Mouse (Mus musculus) stomach, adult 2 months (tissue): Measurements from ENCODE around the gene Trak2. TPM values are rescaled to one million over a fixed set of nuclear protein-coding genes. Genes with fewer than 3 reads are reported as not detected.

Experiments
- polyA plus RNA-seq: library from polyadenylated mRNA; depleted of rRNA; stranded (reverse); fragments of >200 nt; gene quantifications from 2 replicates; pipeline ENCODE4 v1.2.3, GENCODE M21; 2012; rRNA removed

Trak2 gene
- polyA plus RNA-seq = 10.6 and 11.3 TPM in 2 replicates

DNA sequence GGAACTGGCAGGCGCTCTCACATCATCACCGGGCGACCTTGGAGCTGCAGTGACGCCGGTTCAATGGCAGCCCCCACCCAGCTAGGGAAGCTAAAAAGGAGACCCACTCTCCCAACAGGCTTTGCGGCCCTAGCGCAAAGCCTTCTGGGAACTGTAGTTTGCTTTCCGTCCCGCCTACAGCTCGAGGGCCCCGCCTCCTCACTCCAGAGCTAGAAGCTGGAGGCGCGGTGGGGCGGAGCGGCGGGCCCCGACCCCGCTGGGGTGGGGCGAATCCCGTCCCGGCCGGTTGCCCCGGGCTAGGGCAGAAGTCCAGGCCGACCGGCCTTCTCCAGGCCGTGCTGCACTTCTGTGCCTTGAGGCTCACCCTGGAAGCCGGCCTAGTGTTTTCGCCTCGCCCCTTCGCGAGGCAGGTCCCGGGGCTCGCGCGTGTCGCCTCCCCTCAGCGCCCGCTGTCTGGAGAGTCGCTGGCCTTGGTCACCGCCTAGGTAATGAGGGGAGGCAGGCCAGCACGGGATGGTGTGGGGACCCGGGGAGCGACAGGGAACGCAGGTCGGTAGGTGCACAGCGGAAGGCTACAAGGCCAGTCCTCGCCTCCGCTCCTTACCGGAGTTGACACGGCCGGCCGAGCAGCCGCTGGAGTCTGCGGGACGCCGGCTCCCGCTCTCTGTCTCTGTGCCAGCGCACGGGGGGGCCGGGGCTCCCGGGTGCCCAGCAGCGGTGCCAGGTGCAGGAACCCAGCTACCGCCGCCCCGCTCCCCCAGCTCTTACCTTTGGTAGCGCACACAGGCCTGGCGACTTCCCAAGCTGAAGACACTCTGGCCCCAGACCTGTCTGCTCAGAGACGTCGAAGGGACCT is at the start of gene Trak2, which contains the start of gene Stradb:
TSS of gene Trak2 (minus strand) at position 65 of the 856 bp plus-strand sequence.
TSS of gene Stradb (plus strand) at position 157 of the 856 bp plus-strand sequence.

Other genes starting within 250 kb of the Trak2 start
- gene Casp8, start 178.1 kb downstream of the Trak2 start, polyA plus RNA-seq = 0.51 and 0.71 TPM in 2 replicates
- 4.7 and 6.2 TPM in 2 replicates for gene Stradb, start 92 bp upstream of the Trak2 start, polyA plus RNA-seq
- not detected in 2 replicates for gene C2cd6, start 121.5 kb upstream of the Trak2 start, polyA plus RNA-seq
- 0.41 and 0.96 TPM in 2 replicates for gene Tmem237, start 147.0 kb upstream of the Trak2 start, polyA plus RNA-seq
- gene Mpp4, start 190.0 kb upstream of the Trak2 start, polyA plus RNA-seq = 0.46 and 0.64 TPM in 2 replicates